Mouse (Mus musculus) kidney, adult 2 months (tissue): Measurements from ENCODE around the gene Ttc28.

Experiments used
- CTCF ChIP-seq: fragments of 200-500 bp; conservative IDR thresholded peaks from 2 replicates; pipeline ENCODE4 v1.5.1; 2011; ENCODE audit warnings: low read depth, mild to moderate bottlenecking, control low read depth, low read length, moderate library complexity, mixed read lengths; ENCODE audit not compliant: insufficient read depth, insufficient read length
- POLR2A ChIP-seq: fragments of 200-500 bp; IDR thresholded peaks from one replicate; pipeline ENCODE4 v1.6.1; 2011; ENCODE audit warnings: low read depth, low read length, control low read depth

- TF ChIP-seq CTCF (no peak), POLR2A (no peak)
Measured at GRCm38 (mm10) chr5:110839038-110839677, 40.4 kb upstream of the Ttc28 start.
